Mouse (Mus musculus) stomach, embryonic 14.5 days (tissue): ENCODE results near the gene Rab6b. TPM values are rescaled to one million over a fixed set of nuclear protein-coding genes. Genes with fewer than 3 reads are reported as not detected.

Source experiments
- ATAC-seq: fragments of 200-750 bp; cut with Nextera tagmentation; 2 replicates; pipeline ENCODE4 v1.8.0; 2017; ENCODE audit warnings: low read depth, moderate TSS enrichment; ENCODE audit not compliant: insufficient number of reproducible peaks, insufficient read depth, low FRiP score
- H3K27ac ChIP-seq: fragments of 300-500 bp; sonication (generic); 2 replicates; pipeline ENCODE4 v1.5.1; 2014; ENCODE audit warnings: mild to moderate bottlenecking, low read length, moderate library complexity, mixed read lengths
- H3K27me3 ChIP-seq: fragments of 300-500 bp; sonication (generic); 2 replicates; pipeline ENCODE4 v1.6.1; 2014; ENCODE audit warnings: low read length, control low read depth, mixed read lengths; ENCODE audit not compliant: control insufficient read depth, insufficient read depth
- H3K36me3 ChIP-seq: fragments of 300-500 bp; sonication (generic); 2 replicates; pipeline ENCODE4 v1.6.1; 2014; ENCODE audit warnings: mild to moderate bottlenecking, control low read depth, low read length, moderate library complexity, mixed read lengths; ENCODE audit not compliant: control insufficient read depth, insufficient read depth
- H3K4me1 ChIP-seq: fragments of 300-500 bp; sonication (generic); 2 replicates; pipeline ENCODE4 v1.6.1; 2014; ENCODE audit warnings: low read length, control low read depth, mixed read lengths; ENCODE audit not compliant: control insufficient read depth, insufficient read depth
- H3K4me2 ChIP-seq: fragments of 300-500 bp; sonication (generic); replicated peaks from 2 replicates; pipeline ENCODE4 v1.6.1; 2014; ENCODE audit warnings: low read depth, low read length, control low read depth
- H3K4me3 ChIP-seq: fragments of 300-500 bp; sonication (generic); 2 replicates; pipeline ENCODE4 v1.5.1; 2014; ENCODE audit warnings: low read depth, low read length, control low read depth
- H3K9ac ChIP-seq: fragments of 300-500 bp; sonication (generic); replicated peaks from 2 replicates; pipeline ENCODE4 v1.6.1; 2014; ENCODE audit warnings: low read depth, mild to moderate bottlenecking, control low read depth, low read length, moderate library complexity, mixed read lengths
- H3K9me3 ChIP-seq: fragments of 300-500 bp; sonication (generic); 2 replicates; pipeline ENCODE4 v1.6.1; 2016; ENCODE audit warnings: low read depth, low read length, control low read depth; ENCODE audit not compliant: control insufficient read depth
- WGBS: fragments of 180-500 bp; shearing (Covaris S2); extraction: QIAGEN DNeasy Blood & Tissue Kit; methylation state at CpG from one replicate; pipeline ENCODE4 v1.1.7; 2014; 5-methylcytosine and 5-hydroxymethylcytosine counted together
- polyA plus RNA-seq: library from polyadenylated mRNA; unstranded; fragments of >200 nt; fragmentation: Nextera tagmentation; extraction: Ambion mirVana; gene quantifications from 2 replicates; pipeline ENCODE4 v1.2.1, GENCODE M21; 2014

Rab6b gene
- polyA plus RNA-seq, 1 experiment from 2014 or later, result 6.1 TPM

DNA sequence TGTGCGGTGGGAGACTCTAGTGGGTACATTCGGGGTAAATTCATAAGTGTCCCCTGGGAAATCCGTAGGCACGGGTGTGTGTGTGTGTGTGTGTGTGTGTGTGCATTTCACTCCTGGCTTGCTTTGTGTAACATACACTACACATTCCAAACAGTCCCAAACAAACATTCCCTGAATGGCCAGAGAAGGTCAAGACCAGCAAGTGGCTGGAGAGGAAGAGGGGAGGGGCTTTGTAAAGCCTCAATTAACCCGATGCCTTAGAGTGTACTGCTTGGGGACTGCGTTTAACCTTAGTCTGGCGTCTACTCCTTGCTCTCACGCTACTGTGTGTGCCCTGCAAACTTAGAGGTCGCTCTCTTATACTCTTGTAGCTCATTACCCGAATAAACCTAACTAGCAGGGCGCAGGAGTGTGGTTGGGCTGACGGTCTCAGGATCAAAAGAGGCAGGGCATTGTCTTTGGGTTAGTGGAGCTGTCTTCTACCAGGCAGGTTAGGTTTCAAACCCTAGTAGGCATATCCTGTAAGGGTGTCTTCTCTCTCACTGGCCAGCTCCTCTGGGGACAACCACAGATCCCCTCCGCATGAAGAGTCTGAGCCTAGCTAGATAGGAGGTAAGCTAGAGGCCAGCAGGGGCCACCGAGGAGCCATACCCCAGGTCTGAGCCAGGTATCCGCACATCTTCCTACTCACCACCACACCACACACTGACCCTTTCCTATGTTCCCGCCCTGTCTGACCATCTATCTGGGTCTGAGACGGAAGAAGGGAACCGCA, 673 bp upstream of the Rab6b start:
- Histone ChIP-seq H3K4me1 (0 out of 2 replicates have a peak, but pooled peaks cover 7% of the 10 kb centered on the region), H3K4me2 (peak overlapping the region; percentile 97), H3K9ac (no peak overlapping the region), H3K9me3 (no peaks in the 10 kb centered on the region), H3K27me3 (peaks cover 32% of the 10 kb centered on the region), H3K4me3 (peak overlapping the region; percentile 61), H3K27ac (no peak overlapping the region), H3K36me3 (no peaks in the 10 kb centered on the region)
- ATAC-seq, result no peak
- WGBS, result 15% methylated on average over 18 of the region's 18 CpGs

DNA sequence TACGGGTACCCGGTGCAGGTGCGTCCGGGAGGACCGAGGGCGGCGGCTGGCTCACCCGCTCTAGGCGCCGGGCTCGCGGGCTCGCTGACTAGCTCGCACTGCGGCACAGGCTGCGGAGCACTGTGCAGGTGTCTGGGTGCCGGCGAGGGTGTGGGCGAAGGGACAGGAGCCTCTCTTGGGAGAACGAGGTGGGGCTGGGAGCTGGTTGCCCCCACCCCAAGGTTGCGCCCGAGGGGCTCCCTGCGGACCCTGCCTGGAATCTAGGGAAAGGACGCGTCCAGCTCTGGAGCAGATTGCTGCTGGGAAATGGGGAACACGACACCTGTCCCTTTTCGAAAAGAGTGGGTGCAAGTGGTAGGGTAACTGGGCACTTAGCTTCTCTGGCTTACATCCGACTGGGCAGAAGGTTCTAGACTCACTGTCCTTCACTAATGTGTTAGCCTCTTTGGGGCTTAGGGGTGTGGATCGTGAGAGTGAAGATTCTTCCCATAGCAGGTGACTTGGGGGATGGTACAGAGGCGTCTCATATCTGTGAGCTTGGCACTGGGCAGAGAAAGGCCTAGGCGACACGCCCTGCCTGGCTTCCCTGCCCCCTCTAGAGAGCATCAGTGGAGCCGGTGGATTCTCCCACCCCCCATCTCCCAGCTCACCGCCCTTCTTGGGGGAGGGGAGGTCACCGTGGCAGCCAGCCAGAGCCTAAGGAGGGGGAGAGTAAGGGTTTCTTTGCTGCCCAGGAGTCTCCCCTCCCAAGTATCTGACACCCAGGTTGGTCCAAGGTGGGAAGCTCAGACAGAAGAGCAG, 1.1 kb downstream of the Rab6b start:
- WGBS, result under 1% methylated on average over 35 of the region's 35 CpGs
- peak overlapping the region; percentile 61 for H3K4me3 ChIP-seq
- no peak overlapping the region for H3K27ac ChIP-seq
- H3K9me3 ChIP-seq, result no peaks in the 10 kb centered on the region
- peak overlapping the region; percentile 36; the same call in 1 of the 2 replicates for H3K9ac ChIP-seq
- 0 out of 2 replicates have a peak, but pooled peaks cover 7% of the 10 kb centered on the region for H3K4me1 ChIP-seq
- no peaks in the 10 kb centered on the region for H3K36me3 ChIP-seq
- peaks cover 32% of the 10 kb centered on the region for H3K27me3 ChIP-seq
- peak overlapping the region; percentile 97 for H3K4me2 ChIP-seq
- peak; percentile 68 for ATAC-seq

DNA sequence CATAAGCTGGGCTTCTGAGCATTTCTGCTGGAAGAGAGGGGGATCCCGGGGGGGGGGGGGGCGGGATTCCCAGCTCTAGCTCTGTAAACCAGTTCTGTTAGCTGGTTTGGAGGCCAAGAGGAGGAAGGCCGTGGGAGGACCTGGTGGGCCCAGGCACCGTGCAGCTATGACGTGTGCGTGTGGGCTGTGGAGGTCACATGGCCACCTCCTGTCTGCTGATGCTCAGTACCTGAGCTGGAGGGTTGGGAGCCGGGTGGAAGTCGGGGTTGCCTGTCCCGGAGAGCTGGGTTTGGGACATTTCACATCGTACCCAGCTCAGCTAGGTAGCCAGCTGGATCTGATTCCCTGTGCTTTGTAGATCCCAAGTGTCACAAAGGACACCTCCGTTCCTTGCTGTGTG, 1.8 kb downstream of the Rab6b start:
- Histone ChIP-seq H3K36me3 (no peaks in the 10 kb centered on the region), H3K27ac (no peak overlapping the region), H3K9me3 (no peaks in the 10 kb centered on the region), H3K4me1 (0 out of 2 replicates have a peak, but pooled peaks cover 7% of the 10 kb centered on the region), H3K4me3 (no peak overlapping the region), H3K4me2 (no peak overlapping the region), H3K27me3 (peaks cover 32% of the 10 kb centered on the region), H3K9ac (no peak overlapping the region)
- no peak for ATAC-seq
- 41% methylated on average over 10 of the region's 11 CpGs for WGBS

DNA sequence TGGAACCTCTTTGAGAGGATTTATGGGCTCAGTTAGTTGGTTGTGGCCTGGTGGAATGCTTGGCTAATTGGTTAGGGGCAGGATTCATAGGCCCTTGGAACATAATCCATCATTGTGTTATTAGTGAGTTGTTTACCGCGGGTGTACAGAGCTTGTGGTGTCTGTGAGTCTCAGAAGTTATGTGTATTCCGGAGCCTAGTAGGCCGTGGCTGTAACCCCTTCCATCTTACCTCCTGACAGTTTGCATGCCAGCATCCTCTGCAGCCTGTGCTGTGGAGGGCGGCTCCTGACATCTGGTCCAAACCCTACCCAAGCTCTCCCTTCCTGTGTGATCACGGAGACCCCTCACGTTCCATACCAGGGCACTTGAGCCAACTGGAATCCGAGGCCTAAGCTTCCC, 2.7 kb downstream of the Rab6b start:
- Histone ChIP-seq H3K27me3 (peaks cover 32% of the 10 kb centered on the region), H3K27ac (no peak overlapping the region), H3K4me1 (0 out of 2 replicates have a peak, but pooled peaks cover 7% of the 10 kb centered on the region), H3K9me3 (no peaks in the 10 kb centered on the region), H3K36me3 (no peaks in the 10 kb centered on the region), H3K4me3 (no peak overlapping the region), H3K4me2 (no peak overlapping the region), H3K9ac (no peak overlapping the region)
- WGBS, result 53% methylated on average over 8 of the region's 8 CpGs
- ATAC-seq, result no peak

DNA sequence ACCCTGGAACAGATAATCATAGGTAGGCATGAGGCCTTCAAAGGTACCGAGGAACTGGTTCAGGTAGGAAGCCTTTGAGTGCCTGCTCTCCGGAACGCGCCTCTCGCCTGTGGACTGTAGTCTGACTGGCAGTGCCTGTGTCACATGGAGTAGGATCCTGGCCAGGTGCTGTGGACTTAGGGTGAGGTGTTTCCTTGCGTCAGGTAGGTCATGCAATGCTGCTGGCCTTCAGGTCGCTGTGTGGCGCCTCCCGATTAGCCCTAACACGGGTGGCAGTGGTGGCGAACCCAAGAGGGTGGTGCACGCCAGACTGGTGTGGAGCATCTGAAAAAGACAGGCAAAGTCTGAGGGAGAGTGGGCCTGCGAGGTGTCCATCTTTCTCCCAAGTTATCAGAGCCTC, 3.3 kb downstream of the Rab6b start:
- no peak for ATAC-seq
- 0 out of 2 replicates have a peak, but pooled peaks cover 7% of the 10 kb centered on the region for H3K4me1 ChIP-seq
- whole genome bisulfite sequencing, result 88% methylated on average over 13 of the region's 13 CpGs

DNA sequence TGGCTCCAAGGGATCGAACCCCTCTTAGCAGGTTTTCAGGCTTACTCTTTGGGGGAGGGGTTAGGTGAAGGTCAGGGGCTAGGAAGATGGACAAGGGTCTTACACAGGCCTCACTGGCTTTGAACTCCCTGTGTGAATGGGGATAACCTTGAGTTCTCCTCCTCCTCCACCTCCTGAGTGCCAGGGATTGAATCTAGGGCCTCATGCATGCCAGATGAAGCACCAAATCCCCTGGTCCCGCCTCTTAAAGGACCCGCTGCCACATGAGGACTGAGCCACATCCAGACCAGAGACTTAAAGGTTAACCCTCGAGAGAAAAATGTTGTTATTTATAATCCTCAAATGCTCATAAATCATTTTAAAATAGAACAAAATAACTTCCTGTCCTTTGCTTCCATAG, 5.4 kb downstream of the Rab6b start:
- H3K4me3 ChIP-seq, result no peak overlapping the region
- no peak overlapping the region for H3K27ac ChIP-seq
- 80% methylated on average over 4 of the region's 4 CpGs for WGBS
- no peaks in the 10 kb centered on the region for H3K9me3 ChIP-seq
- H3K9ac ChIP-seq, result no peak overlapping the region
- no peak overlapping the region for H3K4me2 ChIP-seq
- H3K27me3 ChIP-seq, result peaks cover 18% of the 10 kb centered on the region
- H3K4me1 ChIP-seq, result 0 out of 2 replicates have a peak, but pooled peaks cover 7% of the 10 kb centered on the region
- no peaks in the 10 kb centered on the region for H3K36me3 ChIP-seq
- no peak for ATAC-seq

More for the DNA sequence above, 3.3 kb downstream of the Rab6b start:
- Histone ChIP-seq H3K4me3 (no peak overlapping the region), H3K4me2 (no peak overlapping the region), H3K9ac (no peak overlapping the region), H3K36me3 (no peaks in the 10 kb centered on the region), H3K9me3 (no peaks in the 10 kb centered on the region), H3K27me3 (peaks cover 31% of the 10 kb centered on the region), H3K27ac (no peak overlapping the region)

DNA sequence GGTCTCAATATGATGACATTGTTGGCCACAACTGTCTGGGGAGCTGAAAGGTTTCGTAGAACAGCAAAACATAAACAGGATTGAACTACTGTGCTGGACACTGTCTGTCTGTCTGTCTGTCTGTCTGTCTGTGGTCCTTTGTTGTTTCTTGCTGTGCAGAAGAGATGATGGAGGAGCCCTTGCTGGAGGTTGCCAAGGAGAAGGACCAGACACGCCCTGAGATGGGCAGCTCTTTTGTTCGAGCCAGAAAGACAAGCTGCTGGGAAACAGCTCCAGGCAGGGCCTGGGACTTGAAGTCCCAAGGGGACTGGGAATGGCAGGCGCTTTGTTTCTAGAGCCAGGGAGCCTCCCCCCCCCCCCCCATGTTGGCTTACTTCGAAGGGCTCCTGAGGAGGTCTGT, 5.9 kb downstream of the Rab6b start:
- WGBS, result 75% methylated on average over 5 of the region's 5 CpGs
- H3K36me3 ChIP-seq, result no peaks in the 10 kb centered on the region
- no peak overlapping the region for H3K9ac ChIP-seq
- no peaks in the 10 kb centered on the region for H3K9me3 ChIP-seq
- H3K4me3 ChIP-seq, result no peak overlapping the region
- H3K4me2 ChIP-seq, result no peak overlapping the region
- H3K27me3 ChIP-seq, result peaks cover 14% of the 10 kb centered on the region
- no peak overlapping the region for H3K27ac ChIP-seq
- H3K4me1 ChIP-seq, result 0 out of 2 replicates have a peak, but pooled peaks cover 5% of the 10 kb centered on the region
- ATAC-seq, result no peak

DNA sequence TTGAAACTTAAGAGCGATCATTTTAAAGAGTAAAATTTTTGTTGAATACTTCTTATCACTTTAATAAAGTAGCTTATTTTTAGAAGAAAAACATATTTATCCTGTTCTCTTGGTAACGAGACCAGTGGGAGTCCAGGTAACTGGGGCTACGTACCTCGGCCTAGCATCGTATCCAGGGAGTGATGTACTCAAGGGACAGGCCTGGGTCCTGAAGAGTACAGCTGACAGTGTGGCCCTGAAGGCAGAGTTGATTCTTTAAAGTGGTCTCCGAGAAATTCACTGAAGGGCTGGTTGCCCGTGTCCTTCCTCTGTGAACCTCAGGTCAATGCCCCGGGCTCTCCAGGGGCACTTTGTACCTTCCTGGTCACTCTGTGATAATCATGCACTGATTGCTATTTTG, 6.4 kb downstream of the Rab6b start:
- Histone ChIP-seq H3K36me3 (no peaks in the 10 kb centered on the region), H3K9me3 (no peaks in the 10 kb centered on the region), H3K27me3 (peaks cover 9% of the 10 kb centered on the region), H3K9ac (no peak overlapping the region), H3K4me1 (0 out of 2 replicates have a peak, but pooled peaks cover under 1% of the 10 kb centered on the region), H3K4me2 (no peak overlapping the region), H3K27ac (no peak overlapping the region), H3K4me3 (no peak overlapping the region)
- ATAC-seq, result no peak
- WGBS, result 90% methylated on average over 8 of the region's 8 CpGs
